Mouse (Mus musculus) MN1 (cell line): Measurements from ENCODE around the gene Asic3.

Experiments used
- DNase-seq: peaks from one replicate; pipeline ENCODE4 v3.0.0-alpha.2; 2016; ENCODE audit warnings: low spot score

Asic3 gene

GRCm38 (mm10) chr5:24452030-24452690 is 39.0 kb downstream of the Asic3 start, which contains the start of gene Agap3:
TSS of gene Agap3 (plus strand) at chr5:24452177.
- peak; percentile 43 for DNase-seq

- DNase-seq, result peak; percentile 48
Observed at GRCm38 (mm10) chr5:24452691-24453233, 39.6 kb downstream of the Asic3 start.

- DNase-seq, result no peak
Observed at GRCm38 (mm10) chr5:24453283-24453984, 40.2 kb downstream of the Asic3 start.

- DNase-seq, result no peak
Observed at GRCm38 (mm10) chr5:24453985-24454303, 40.8 kb downstream of the Asic3 start.

GRCm38 (mm10) chr5:24455076-24455475 is 41.9 kb downstream of the Asic3 start:
- DNase-seq, result peak; percentile 25

- DNase-seq, result no peak
Observed at GRCm38 (mm10) chr5:24455613-24456012, 42.4 kb downstream of the Asic3 start.

GRCm38 (mm10) chr5:24466762-24467161 is 53.6 kb downstream of the Asic3 start:
- no peak for DNase-seq
